Mouse (Mus musculus) heart, adult 2 months (tissue): ENCODE data around the gene Hnrnpa2b1.

Experiments used
- CTCF ChIP-seq: fragments of 200-600 bp; IDR thresholded peaks from 2 replicates; pipeline ENCODE4 v1.8.1; 2022; ENCODE audit warnings: antibody characterized with exemption, mild to moderate bottlenecking, moderate library complexity
- EP300 ChIP-seq: fragments of 200-500 bp; IDR thresholded peaks from 2 replicates; pipeline ENCODE4 v1.6.1; 2011; ENCODE audit warnings: low read depth, low read length, control low read depth; ENCODE audit not compliant: insufficient read depth
- POLR2A ChIP-seq: fragments of 200-500 bp; IDR thresholded peaks from 2 replicates; pipeline ENCODE4 v1.6.1; 2011; ENCODE audit warnings: mild to moderate bottlenecking, low read depth, low read length, control low read depth; ENCODE audit not compliant: insufficient read depth

DNA sequence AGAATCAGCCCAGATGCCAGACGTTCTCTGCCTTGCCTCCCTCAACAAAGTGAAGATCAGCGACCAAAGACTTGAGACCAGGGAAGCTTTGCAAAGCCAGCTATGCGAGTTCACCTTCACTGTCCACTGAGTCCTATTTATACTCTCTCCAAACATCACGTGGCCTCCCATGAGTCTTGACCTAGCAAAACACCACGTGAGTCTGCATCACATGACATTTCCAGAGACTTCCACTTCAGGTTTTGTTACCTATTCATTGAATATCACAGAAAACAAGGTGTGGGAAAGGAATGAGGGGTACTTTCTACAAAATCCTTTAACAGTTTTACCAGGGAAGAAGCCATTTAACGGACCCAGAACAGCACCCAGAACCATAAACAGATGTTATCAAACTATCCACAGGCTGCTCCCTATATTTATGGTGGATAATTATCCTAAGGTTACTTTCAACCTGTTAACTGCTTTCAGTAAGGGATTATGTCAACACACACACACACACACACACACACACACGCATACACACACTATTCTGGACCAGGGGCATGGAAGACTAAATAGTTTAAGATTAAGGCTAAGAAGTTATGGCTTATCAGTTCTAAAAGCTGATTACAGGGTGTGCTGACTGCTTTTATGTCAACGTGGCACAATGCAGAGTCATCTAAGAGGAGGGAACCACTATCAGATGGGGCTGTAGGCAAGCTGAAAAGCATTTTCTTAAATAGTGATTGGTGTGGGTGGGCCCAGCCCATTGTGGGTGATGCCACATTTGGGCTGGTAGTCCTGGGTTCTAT lies 27.8 kb upstream of the Hnrnpa2b1 start:
- TF ChIP-seq POLR2A (no peak), CTCF (no peak), EP300 (no peak)
